Mouse (Mus musculus) c-Kit-positive CD71-positive TER-119-negative erythroid progenitor cells, embryonic 14.5 days (primary cell): Measurements from ENCODE around the gene Stn1.

Source experiments
- DNase-seq: peaks from one replicate; pipeline ENCODE4 v3.0.0-alpha.2; 2013; ENCODE audit warnings: low read depth

The Stn1 gene

DNA sequence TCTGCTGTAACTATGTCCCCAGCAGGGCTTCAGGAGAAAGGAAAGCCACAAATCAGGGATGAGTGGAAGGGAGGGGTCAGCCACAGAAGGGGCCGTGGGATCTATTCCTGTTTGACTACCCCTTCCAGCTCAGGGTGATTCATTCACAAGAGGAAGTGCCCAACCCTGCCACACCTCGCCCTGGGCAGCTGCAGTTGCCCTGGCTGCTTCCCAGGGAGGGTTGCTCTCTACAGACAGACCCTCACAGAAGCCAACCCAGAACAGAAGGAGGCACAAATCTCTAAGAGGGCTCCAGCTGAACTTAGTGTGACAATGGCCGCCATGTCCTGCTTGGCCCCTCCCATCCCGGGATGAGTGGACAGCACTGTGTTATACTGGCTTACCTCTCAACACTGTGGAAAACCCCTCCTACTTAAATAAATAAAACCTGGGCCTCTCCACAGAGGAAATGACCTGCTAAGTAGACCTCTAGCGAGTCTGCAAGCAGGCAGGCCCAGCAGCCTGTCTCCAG, 28.5 kb downstream of the Stn1 start:
- DNase-seq, result no peak

DNA sequence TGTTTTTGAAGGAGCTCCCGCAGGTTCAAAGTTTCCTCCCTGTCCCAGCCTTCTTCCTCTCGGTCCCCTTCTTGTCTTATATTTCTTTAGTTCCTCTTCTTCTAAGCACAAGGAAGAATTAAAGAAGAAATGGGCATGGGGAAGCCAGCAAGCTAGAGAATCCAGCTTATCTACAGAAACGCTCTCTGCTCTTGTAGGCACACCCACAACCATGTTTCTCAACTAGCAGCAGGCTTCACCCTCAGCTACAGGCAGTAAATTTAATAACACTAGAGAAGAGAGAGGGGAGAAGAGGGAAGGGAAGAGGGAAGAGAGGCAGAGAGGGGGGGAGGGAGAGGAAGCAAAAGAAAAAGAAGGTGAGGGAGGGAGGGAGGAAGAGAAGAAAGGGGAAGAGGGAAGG, 29.1 kb downstream of the Stn1 start:
- DNase-seq, result no peak

DNA sequence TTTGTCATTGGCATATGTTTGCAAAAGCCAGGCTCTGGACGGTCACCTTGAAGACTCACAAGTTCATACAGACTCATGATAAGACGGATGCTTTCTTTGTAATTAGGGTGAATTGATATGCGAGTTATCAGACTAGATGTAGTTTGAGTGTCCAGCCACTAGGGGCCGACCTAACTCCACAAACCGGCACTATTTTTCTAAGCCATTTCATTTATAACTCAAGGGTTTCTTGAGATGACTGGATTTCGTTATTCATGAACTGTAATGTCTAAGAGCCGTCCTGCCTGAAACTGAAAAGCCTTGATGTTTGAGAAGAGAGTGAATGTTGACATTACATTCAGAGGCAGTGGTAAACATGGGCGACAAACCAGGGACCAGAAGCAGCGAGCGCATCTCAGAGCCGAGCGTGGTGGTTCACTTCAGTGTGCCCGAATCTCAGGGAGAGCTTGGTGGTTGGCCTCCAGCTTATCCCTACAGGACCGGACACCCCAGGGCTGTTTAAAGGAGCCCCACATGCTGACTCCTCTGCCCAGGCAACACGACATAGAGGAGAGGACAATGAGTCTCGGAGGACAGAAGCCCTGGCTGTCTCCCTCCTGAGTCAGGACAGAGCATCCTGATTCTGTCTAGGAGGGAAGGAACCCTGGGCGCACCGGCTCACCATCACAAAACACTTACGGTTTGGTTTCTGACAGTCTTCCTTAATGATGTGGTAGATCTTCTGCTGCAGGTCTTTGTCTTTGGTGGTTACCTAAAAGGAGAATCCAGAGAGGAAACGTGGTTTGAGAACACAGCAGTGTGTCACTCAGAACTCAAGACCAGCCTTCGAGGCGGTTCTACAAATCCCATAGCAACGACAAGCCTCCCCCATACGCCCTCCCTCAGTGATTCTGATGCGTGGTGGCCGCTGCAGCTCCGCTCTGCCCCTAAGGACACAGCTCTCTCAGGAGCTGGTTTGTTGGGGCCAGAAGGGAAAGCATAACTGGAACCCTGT, 29.9 kb downstream of the Stn1 start:
- DNase-seq, result no peak

DNA sequence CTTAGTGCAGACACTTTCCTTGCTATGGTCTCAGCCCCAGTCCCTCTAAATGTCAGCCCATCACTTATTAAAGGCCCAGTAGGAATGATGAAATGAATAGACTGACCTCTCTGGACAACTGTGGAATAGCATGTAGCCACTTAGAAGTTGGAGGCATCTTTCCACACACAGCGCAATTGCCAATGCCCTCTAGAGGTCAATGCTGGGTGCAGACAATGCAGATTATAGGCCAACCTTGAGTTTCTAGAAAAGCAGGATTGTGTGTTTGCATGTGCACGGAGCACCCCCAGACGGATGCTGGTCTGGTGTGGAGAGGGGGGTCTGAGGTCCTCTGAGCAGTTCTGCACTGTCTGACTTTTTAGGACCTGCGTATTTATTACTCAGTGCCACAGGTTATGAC, 33.7 kb downstream of the Stn1 start:
- no peak for DNase-seq

DNA sequence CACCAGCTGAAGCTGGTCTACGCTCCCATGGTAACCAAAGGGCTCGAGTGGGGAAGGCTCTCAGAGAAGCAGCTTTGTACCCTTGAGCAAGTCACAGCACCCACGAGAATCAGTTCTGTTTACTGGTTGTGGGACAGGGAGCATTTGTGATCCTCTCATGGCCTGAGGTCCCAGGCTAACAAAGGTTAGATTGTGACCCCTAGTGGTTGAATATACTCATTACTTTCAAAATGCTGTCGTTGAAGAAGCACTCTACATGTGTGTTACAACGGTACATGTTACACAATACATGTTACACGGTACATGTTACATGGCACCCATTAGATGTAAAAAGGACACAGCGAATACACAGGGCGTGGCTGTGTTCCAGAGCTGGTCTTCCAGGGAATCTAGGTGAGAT, 34.7 kb downstream of the Stn1 start:
- no peak for DNase-seq

DNA sequence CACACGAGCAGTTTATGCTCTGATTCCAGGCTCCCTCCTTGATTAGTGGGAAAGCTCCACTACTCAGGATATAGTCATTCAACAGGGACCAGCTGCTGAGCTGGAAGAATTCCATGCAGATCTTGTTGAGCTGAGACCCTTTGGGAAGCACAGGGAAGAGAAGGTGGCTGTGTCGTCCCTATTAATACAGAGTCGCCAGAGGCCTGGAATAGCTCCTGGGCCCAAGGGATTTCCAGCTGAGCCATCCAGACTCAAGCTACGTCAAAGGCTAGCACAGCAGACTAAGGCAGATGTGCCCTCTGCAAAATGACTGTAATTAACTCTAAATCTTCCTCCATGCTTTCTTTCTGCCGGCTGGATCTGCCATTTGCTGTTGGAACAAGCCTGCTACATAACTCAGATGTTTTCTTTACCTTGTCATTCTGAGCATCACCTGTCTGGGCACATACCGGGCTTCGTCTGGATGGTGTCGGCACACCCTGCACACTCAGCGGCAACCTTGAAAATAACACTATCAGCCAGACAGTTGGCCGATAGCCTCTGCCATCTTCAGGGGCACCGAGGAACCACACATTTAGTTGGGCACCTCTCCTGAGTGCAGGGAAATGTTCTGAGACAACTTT, 36.8 kb downstream of the Stn1 start:
- DNase-seq, result no peak

DNA sequence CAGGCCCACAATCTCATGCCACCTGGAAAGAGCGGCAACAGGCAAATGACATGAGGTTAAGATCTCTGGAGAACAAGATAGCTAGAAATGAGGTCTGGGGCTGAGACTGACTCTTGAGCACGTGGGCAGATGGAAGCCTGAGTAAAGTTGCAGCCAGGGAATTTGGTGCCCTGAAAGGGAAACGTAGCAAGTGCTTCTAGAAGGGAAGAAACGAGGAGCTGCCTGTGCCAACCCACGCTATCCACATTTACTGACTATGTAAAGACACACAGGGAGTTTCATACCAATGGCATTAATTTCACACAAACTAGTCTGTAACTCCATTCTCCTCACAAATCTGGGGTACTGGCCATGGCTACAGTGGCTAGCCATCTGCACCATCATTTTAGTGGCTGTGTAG, 37.5 kb downstream of the Stn1 start:
- no peak for DNase-seq

DNA sequence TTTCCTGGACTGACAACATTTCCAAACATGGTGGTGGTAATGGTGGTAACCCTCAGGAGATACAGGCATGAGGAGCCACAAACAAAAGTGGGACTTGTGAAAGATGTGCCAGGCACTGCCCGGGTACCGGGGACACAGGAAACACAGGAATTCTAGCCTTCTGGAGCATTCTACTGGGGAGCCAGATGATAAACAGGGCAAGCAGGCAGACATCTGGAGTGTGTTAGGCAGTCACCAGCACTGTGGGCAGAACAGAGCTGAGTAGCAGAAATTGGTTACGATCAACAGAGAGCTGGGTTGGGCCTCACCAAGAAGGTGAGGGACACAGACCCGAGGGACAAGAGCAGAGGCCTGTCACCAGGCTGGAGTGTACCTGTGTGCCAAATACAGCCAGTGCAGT, 38.4 kb downstream of the Stn1 start:
- DNase-seq, result no peak

DNA sequence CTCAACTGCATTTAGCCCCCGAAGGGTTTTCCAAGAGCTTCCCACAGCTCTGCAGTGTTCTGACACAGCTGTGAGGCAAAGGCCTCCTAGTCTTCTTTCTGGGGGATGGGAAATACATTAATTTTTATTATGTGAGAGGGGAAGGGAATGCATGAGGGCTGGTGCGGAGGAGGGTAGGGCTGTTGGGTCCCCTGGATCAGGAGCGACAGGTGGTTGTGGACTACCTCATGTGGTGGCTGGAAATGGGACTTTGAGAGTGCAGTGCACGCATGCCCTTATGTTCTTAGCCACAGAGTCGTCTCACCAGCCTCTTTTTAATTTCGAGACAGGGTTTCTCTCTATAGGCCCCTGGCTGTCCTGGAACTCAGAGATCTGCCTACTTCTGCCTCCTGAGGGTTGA, 39.6 kb downstream of the Stn1 start:
- DNase-seq, result no peak

DNA sequence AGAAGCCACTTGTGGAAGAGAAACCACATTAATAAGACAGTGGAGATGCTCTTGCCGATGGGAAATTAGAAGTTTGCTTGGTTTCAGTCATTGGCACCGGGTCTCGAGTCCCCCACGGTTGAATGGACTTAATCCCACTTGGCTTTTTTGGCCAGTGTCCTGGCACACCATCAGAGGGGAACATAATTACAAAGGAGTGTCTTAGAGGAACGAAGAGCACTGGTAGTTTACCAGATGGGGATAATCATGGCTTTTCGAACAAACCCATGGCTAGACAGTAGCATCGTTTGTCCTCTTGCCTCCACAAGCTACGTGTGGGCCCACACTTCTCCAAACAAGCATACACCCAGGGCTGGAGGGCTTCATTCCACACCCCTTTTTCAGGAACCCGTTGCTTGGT, 40.0 kb downstream of the Stn1 start:
- DNase-seq, result no peak

DNA sequence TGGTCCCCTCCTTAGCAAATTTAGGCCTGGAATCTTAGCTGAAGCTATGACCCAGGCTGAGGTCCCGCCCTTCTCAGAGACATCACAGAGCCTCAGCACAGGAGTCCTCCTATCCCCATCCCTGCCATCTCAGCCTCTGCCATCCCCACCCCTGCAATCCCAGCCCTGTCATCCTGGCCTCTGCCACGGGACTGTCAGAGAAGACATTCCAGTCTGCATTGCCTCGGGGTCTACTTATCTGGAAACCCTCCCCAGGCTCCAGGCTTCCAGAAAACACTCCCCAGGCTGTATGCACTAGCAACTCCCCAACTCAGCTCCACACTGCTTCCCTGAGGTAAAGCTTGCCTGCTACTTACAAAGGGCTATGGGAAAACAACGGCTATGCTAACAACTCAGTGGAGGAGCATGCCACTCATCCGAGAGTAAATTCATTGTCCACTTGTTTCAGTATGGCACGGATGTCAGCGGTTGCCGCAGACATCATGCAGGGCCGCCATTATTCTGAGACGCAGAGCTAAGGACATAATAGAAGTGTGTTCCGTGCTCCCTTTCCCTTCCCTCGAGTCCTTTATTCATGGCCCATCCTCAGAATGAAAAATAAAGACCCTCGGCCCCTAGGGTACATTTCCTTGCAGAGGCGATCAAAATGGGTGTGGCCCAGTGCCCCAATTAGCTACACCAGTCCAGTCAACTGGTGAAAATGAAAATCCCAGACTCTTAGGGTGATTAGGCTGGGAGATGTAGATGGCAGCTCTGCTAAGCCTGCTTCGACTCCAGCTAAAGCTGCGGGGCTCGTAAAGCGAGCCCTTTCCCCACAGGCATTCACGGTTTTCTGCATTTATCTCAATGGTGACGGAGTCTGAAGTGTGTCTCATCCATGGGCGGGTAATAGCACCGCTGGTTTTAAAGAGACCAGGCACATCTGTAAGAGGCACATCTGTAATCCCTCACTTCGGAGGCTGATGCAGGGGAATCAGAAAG, 44.0 kb downstream of the Stn1 start:
- DNase-seq, result no peak

DNA sequence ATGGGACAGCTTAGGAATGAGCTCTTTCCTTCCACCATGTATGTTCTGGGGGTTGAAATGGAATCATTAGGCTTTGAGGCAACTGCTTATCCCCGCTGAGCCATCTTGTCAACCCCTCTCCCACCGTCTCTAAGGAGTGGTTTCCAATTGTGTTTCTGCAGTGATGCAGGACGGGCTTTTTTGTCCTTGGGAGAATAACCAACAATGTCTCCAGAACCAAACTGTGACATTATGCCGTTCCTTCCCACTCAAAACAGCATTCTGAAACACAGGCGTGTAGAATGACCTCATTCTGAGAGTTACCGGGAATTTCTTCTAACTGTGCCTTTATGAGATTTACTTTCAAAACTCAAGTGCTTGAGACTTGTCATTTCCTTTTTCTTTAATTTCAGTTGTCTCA, 44.9 kb downstream of the Stn1 start:
- DNase-seq, result no peak

DNA sequence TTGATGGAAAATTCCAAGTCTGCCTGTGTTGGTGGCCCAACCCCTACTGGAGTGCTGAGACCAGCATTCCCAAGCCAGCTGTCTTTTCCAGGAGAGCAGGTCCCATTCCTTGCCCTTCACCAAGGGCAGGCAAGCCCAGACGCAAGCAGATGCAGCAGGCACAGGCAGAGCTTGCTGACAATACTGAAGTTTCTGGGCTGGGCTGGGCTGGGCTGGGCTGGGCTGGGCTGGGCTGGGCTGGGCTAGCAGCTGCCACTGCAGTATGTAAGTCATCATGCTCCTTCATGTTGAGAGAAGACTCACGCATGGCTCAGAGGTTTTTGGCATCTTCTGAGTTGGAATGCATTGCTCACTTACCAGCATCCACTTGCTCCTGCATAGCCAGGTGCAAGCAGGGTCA, 45.5 kb downstream of the Stn1 start:
- no peak for DNase-seq

DNA sequence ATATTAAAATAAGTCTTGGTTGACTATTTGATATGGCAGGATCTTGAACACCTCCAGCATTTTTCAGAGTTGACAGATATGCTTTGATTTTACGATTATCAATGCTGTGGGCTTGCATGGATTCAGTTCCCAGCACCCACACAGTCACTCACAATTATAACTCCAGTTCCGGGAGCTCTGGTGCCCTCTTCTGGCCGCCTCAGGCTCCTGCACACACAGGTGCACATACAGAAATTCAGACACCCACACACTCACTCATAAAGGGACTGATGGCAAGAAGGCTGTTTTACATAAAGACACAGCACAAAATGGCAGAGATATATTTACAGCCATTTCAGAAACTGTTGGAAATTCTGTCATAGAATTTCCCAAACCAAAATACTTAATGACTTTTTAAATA, 48.1 kb downstream of the Stn1 start:
- no peak for DNase-seq

DNA sequence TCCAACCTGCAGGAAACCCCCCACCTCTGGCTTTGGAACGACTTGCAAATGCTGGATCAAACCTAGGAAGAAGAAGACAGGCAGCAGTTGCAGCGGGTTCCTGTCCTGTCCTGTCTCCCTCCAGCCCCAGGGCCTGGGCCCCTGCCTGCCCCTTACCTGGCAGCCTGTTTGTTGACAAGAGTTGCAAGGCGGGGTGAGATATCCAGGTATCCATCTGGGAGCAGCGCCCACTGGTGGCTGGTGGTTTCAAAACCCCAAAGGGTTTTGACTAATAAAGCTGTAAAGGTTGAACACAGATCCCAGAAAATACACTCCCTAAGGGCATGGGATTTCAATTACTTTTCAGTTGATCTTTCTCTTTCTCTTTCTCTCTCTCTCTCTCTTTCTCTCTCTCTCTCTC, 49.1 kb downstream of the Stn1 start:
- no peak for DNase-seq

DNA sequence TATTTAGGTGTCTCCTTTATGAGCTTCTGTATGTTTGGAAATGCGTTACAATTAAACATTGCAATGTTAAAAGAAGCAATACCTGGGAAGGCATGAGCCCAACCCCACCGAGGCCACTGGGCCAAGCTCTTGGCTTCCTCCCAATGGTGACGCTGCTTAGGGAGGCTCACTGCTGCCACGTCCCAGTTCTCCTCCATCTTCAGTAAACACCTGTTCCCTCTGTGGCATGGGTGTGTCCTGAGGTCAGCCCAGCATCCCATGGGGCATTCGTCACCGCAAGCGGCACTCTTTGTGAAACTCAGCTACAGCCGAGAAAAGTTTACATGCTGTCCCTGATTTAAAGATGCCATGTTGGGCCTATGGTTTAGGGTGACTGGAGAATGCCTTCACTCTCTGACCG, 49.7 kb downstream of the Stn1 start:
- no peak for DNase-seq

DNA sequence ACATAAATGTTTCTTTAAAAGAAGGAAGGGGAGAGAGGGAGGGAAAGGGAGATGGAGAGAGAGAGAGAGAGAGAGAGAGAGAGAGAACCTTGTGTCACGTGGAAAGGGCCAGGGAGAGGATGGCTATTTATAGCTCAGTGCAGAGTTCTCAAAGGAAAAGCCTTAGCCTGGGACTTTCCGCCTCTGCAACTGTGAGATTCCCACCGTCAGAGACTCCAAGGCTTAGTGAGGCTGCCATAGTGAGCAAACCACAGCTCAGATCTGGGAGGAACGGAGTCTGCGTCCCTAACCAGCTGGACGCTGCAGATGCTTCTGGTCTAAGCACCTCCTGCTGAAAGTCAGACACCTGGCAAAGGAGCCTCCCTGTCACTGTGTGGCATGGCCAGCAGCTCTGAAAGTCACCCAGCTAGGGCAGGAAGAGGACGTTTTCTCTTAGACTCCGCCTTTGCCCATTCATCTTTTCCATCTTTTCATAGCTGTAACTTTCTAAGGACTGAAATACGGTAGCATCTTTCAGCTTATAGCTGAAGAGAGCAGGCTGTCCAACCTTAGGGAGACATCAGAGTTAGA, 51.2 kb downstream of the Stn1 start:
- DNase-seq, result no peak

DNA sequence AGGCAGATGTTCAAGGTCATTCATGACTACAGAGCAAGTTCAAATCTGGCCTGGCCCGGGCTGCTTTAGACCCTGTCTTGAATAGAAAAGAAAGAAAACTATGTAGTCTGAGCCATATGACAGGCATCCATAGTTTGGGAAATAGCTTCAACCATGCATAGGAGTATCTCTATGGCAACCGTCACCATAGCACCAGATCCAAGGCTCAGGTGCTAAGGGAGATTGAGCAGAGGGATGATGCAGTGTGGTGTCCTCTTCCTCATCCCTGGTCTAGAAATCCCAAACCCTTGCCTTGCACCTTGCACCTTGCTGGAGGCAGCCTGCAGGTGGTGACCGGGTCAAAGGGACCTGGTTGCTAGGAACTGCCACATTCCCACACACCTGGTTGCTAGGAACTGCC, 53.2 kb downstream of the Stn1 start:
- DNase-seq, result no peak

DNA sequence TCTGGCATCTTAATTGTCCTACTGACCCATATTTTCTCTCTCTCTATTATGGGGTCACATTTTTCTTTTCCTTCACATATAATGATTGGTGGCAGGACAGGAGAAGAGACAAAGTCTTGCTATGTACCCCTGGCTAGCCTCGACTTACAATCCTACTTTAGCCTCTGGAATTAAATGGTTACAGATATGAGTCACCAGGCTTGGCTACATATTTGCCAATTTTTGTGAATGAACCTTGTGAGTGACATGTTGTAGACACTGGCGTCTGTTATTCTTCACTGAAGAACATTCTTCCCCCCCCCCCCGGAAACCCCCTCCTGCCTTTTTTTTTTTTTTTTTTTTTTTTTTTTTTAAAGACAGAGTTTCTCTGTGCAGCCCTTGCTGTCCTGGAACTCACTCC, 54.0 kb downstream of the Stn1 start:
- no peak for DNase-seq

DNA sequence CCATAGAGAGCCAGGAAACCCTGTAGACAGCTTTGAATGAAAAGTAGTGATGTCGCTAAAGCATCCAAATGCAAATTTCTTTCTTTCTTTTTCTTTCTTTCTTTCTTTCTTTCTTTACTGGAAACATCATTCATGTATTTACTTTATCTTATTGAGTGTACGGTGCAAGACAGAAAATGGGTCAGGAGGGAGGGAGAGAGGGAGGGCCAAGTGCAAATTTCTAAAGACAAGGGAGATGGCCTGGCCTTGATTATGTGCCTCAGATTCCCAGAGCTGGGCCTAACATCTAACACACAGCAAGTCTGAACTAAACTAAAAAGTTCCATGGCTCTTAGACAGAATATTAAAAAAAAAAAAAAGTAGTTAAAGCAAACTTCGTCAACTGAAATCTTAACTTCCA, 63.9 kb downstream of the Stn1 start:
- DNase-seq, result no peak

DNA sequence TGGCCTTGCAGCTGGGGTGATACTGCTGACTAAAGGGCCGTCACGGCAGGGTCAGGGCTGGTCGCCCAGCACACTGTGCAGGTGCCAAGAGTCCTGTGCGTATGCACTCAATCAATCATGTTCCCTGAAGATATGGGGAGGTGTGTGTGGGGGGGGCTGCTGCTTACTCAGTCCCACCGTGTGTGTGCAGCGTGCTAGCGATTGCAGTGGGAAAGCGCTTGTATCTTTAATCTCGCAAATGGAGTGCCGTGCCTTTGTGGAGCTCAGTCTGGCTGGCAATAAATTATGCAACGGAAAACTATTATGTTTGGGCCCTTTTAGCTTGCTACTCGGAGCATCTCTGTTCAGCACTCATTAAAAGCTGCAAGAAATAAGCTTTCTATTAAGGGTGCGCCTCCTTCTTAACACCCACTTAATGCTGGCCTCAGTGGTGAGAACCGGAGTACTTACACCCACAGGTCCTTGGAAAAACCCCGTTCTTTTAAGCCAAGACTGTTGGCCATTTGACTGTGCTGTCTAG, 64.4 kb downstream of the Stn1 start:
- no peak for DNase-seq

DNA sequence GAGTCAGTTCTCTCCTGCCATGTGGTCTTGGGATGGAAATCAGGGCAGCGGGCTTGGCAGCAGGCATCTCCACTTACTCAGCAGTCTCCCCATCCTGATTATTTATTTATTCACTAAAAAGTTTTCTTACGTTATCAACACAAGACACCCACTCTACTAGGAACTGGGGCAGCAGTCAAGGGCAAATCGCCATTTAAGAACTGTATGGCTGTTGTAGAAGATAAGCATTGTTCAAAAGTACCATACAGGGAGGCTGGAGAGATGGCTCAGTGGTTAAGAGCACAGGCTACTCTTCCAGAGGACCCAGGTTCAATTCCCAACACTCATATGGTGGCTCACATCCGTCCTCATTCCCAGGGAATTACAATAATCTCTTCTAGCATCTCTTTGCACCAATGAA, 65.5 kb downstream of the Stn1 start:
- DNase-seq, result no peak
